Mouse (Mus musculus) heart, adult 2 months (tissue): Measurements from ENCODE around the gene Tunar.

Experiments
- CTCF ChIP-seq: fragments of 200-600 bp; IDR thresholded peaks from 2 replicates; pipeline ENCODE4 v1.8.1; 2022; ENCODE audit warnings: antibody characterized with exemption, mild to moderate bottlenecking, moderate library complexity
- EP300 ChIP-seq: fragments of 200-500 bp; IDR thresholded peaks from 2 replicates; pipeline ENCODE4 v1.6.1; 2011; ENCODE audit warnings: low read depth, low read length, control low read depth; ENCODE audit not compliant: insufficient read depth
- POLR2A ChIP-seq: fragments of 200-500 bp; IDR thresholded peaks from 2 replicates; pipeline ENCODE4 v1.6.1; 2011; ENCODE audit warnings: mild to moderate bottlenecking, low read depth, low read length, control low read depth; ENCODE audit not compliant: insufficient read depth

DNA sequence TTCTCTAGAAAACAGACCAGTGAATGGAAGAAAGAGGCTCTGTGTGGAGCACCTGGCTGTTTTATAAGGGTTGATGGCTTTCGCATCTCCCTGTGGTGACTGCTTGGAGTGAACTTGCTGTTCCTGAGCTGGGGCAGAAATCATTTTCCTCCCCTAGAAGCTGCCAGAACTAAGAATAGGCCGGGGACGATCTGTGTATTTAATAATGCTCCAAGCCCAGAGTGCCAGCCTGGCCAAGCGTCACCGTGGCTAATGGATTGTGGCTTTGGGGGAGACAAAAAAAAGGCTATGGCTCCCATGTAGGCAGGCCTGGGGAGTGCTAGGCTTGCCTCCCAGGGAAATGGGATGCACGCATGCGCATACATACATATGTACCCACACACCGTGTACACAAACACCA is 80.2 kb downstream of the Tunar start:
- TF ChIP-seq CTCF = no peak
- TF ChIP-seq EP300 = no peak
- no peak for TF ChIP-seq POLR2A
